Mouse (Mus musculus) skeletal muscle tissue, adult 2 months (tissue): ENCODE data around the gene Ddx42.

Source experiments
- DNase-seq: peaks from one replicate; pipeline ENCODE4 v3.0.0-alpha.2; 2012; ENCODE audit warnings: low read depth, low spot score

The Ddx42 gene

DNA sequence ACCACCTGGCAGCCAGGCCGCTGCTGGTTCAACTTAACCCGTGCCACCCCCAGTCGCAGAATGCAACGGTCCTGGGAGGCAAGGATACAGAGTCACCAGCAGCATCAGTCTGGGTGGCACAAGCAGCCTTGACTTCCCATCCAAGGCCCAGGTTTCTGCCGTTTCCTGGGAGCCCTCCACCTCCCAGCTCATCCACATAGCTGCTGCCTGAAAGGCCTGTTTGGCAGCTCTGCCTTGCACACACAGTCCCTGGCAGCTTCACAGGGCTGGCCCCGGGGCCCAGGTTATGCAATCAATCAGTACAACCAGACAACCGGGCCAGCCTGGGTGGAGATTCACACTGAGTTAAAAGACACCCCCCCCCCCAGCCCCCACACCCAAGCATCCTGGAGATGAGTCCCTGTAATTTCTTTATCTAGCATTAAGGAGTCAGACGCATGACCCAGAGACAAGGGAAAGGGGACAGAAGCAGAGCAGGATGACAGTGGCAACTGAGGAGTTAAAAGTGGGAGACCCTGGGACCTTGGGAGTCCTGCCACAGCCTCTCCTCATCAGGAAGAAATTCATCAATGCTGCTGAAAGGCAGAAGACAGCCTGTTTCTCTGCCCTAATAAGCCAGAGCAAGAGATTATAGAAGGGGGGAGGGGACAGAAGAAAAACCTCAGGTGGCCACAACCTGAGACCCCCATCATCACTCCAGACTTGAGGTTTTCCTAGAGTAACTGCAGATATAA lies 51.8 kb downstream of the Ddx42 start:
- DNase-seq = peak; percentile 92

GRCm38 (mm10) chr11:106269060-106269431 lies 52.3 kb downstream of the Ddx42 start:
- DNase-seq = peak; percentile 30

DNA sequence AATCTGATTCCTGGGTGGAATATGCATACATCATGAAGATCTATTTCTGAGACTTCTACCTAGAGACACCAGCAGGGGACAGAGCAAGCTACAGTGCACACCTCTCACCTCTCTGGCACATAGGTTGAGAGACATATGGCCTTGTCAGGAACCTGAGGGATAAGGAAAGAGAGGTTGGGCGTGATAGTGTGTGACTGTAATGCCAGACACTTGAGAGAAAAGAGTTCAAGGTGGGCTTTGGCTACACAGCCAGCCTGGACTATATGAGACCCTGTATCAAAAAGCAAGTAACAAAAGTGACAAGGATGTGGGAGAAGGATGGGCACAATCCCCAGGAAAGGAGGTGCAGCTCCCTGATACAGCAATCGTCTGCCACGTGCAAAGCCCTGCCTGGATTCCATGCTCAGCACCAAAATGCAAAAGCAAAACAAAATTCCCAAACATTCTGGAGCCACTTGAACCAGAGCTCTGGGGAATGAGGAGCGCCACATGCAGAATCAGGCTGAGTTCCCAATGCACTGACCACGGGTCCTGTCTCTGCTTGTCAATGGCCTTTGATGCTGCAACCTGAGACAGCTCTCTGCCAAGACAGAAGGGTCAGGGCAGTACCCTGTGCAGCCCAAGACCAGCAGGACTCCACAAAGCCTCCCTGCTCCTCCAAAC lies 54.5 kb downstream of the Ddx42 start:
- no peak for DNase-seq

DNA sequence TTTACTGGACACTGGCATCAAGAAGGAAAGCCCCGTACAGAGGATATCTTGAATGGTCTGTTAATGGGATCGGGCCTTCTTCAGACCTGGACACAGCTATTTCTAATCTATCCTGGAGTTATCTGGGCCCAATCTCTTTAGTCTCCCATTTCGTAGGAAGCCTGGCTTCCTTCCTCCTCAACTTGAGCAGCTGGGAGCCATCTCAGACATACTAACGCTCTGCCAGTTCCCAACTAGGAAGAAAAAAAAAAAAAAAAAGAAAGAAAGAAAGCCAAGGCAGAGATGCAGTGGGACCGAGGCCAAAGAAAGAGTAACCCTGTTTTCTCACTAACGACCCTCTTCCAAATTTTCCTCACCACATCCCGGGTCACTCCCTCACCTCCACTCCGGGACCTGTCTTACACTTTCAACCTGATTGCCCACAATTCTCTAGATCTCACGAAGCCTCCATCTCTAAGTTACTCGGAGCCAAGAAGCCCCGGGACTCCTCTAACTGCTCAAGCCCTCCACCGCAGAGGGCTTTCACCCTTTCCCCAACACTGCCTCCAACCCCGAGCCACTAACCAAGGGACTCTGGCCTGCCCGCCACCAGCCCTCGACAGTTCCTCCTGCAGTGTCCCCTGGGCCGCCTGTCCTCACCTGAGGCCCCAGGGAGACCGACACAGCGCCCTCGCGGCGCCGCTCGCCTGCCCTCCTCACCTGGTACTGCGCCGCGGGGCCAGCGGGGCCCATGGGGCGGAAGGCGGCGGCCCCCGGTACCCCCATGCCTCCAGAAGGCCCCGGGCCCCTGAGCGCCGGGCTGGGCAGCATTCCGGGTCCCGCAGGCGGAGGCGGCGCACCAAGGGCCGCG lies 55.3 kb downstream of the Ddx42 start:
- peak; percentile 36 for DNase-seq

DNA sequence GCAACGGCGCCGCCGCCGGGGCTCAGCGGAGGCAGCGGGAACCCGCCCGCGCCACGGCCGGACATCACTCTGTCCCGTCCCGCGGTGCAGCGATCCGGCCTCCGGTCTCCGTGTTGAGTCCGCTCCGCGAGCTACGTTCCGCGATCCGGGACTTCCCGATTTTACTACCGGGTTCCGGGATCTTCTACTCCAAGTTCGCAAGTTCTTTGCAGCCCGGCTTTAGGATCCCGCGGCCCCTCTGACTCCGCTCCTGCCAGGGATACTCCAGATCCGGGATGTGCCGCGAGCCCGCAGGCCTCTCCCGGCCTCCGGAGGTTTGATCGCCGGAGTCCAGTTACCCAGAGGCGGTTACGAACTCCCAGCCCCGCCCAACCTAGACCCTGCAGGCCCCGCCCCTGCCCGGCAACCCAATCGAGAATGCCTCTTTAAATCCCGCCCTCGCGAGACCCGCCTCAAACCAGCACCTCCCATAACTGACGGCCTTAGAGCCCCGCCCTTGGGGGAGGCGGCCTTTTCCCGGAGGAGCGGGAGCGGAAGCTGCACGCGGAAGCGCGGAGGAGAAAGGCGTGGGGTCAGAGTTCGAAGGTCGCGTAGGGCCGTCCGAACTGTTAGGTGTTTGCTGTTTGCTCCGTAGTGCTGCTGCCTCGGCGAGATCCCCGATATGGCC lies 56.1 kb downstream of the Ddx42 start, which contains the start of gene Smarcd2:
Smarcd2 (minus strand) TSS at position 329 of the 667 bp plus-strand sequence.
- peak; percentile 98 for DNase-seq

GRCm38 (mm10) chr11:106273311-106273684 lies 56.6 kb downstream of the Ddx42 start:
- DNase-seq = no peak

GRCm38 (mm10) chr11:106273811-106274210 lies 57.1 kb downstream of the Ddx42 start:
- DNase-seq = no peak

DNA sequence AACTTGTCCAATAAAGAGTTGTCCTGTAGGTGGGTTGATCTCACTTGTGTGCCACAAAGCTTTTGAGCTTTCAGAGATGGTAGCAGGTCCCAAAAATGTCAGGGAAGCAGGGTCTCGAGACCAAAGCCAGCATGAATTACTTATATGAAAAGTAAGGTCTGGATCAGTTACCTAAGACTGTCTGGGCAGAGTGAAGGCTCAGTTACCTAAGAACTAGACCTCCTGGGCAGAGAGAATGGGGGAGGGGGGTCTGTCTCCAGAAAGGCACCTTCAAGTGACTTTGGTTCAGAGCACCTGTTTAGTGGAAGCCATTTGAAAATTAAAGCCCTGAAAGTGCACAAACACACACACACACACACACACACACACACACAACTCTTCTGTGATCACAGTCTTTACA lies 57.6 kb downstream of the Ddx42 start:
- no peak for DNase-seq

GRCm38 (mm10) chr11:106274971-106275411 lies 58.3 kb downstream of the Ddx42 start:
- DNase-seq = peak; percentile 52

DNA sequence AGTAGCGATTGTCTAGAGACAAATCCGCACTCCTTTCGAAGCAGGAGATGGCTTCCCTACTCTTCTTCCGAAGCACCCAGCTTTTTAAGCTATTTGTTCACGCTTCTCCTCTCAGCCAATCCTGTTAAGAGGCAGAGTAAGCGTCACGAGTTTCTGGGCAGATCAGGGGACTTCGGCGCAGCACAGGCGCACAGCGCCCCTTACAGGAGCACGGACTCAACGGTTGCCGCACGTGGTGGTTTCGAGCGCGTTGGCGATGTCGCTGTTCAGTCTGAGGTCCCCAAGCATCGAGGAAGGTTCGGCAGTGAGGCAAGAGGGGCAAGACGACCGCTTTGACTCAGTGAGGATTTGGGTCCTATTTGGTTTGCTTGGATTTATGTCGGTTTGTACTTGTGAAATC lies 59.7 kb downstream of the Ddx42 start, which contains the start of gene Tcam1:
Tcam1 (plus strand) TSS at position 219 of the 400 bp plus-strand sequence.
- DNase-seq = peak; percentile 98

GRCm38 (mm10) chr11:106282452-106282851 lies 65.7 kb downstream of the Ddx42 start:
- no peak for DNase-seq

- DNase-seq = no peak
Measured at GRCm38 (mm10) chr11:106283371-106283770, 66.6 kb downstream of the Ddx42 start.

GRCm38 (mm10) chr11:106284126-106284525 lies 67.4 kb downstream of the Ddx42 start:
- no peak for DNase-seq

GRCm38 (mm10) chr11:106286206-106286605 lies 69.5 kb downstream of the Ddx42 start:
- no peak for DNase-seq

DNA sequence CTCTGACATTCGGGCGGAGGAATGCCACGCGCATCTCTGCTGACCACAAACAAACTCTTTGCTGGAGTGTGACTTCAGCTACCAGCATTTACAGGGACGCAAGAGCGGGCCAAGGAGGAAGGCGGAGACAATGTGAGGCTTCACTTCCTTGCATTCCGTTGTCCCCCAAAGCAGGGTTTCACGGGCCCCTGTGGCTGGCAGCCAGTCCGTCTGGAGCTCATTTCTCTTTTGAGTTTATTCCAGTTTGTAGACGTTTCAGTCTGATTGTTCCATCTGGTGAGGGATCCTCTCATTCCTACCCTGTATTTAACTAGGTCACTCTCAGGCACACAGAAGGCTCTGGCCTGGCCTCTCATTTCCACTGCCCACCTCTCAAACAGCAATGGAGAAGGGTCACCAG lies 70.3 kb downstream of the Ddx42 start:
- DNase-seq = no peak

DNA sequence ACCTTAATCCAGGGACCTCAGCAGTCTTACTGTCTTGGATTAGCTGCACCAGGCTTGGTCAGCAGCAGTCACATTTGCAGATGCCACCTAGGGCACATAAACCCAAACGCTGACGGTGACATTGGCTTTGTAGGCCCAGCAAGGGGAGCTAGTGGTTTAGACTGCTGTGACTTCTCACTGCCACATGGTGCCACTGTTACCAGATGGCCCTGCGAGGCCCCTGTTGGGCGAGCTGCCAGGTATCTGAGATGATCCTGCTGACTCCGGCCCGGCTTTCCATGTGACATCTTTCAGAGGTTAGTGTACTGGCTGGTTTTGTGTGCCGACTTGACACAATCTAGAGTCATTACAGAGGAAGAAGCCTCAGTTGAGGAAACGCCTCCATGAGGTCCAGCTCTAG lies 72.6 kb downstream of the Ddx42 start:
- DNase-seq = peak; percentile 86

DNA sequence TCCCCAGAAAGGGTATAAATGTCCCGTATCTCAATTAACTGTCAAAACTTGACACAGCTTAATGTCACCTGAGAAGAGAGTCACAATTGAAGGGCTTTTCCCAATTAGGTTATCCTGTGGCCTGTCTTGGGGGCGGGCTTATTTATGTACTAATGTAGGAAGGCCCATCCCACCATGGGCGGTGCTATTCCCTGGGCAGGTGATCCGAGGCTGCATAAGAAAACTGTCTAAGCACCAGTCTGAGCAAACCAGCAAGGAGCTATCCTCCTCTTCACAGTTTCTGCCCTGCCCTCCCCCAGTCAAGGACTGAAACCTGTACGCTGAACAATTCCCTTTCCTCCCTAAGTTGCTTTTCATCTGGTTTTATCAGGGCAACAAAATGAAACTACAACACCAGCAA lies 73.7 kb downstream of the Ddx42 start:
- DNase-seq = no peak

DNA sequence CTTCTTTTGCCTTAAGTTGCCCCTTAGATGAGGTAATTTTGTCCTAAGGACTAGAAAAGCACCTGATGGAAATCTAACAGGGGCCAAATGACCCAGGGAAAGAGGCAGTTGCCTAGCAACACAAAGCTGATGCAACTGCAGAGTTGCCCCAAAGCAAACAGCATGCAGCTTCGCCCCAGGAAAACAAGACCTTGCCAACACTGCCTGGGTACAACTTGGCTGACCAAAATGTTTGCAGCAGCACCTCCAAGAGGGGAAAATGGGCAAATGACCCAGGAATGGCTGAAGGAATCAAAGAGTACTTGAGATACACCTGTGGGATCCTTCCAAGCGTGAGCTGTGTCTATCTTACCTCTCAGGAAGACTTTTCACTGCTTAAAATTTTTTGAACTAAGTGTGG lies 75.1 kb downstream of the Ddx42 start:
- no peak for DNase-seq
